8 mouse cellular contexts compared by ENCODE assay signal in the genomic region with DNA sequence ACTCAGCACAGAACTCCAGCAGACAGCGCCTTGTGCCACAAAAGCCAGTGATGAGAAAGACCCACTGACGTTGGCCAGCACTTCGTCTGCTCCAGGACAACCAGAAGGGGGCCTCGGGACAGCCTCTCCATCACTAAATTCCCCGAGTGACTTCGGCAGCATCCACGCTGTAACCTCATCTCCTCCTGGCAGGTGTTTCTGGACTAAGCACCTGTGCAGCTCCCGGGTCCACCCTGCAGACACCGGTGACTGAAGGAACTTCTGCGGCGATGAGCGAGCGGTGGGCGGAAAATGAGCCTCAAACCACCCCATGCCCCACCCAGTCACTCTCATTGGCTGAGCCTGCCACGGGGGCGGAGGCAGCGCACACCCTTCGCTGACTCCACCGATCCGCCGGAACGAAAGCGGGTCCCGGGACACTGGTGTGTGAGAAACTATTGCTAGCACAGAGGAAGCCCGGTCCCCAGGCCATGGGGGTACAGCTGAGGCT. TPM values are rescaled to one million over a fixed set of nuclear protein-coding genes. Genes with fewer than 3 reads are reported as not detected.
DNase-seq lines count a peak whose midpoint lies in the region; ATAC-seq and TF ChIP-seq lines count a peak whose summit lies in the region.

A gene (plus strand): TSS at position 378 of the 490 bp plus-strand sequence.

- POLR2A ChIA-PET in Patski (lab: Charles Lee): interaction anchor here (1.0 kb wide), 1 partner anchor 41 kb away, joined by 3 read pairs; no protein-coding TSS in a partner anchor

- H3K9ac ChIP-seq in embryonic facial prominence, embryonic 13.5 days: peak within 1 kb of the TSS; percentile 59
- peak within 1 kb of the TSS; percentile 64 for H3K9ac ChIP-seq in heart, embryonic 16.5 days (ENCODE audit: low read length)

- under 1% methylated on average over 25 of the region's 25 CpGs for WGBS in embryonic facial prominence, embryonic 13.5 days
- under 1% methylated on average over 25 of the region's 25 CpGs for WGBS in heart, embryonic 16.5 days

- no peaks in the 10 kb centered on the region for H3K36me3 ChIP-seq in embryonic facial prominence, embryonic 13.5 days
- no peaks in the 10 kb centered on the region for H3K36me3 ChIP-seq in heart, embryonic 16.5 days (ENCODE audit: control insufficient read depth, insufficient read depth)

- H3K4me1 ChIP-seq in embryonic facial prominence, embryonic 13.5 days: peaks cover 7% of the 10 kb centered on the region
- peaks cover 4% of the 10 kb centered on the region; the same call in 1 of the 2 replicates for H3K4me1 ChIP-seq in heart, embryonic 16.5 days (ENCODE audit: control insufficient read depth, insufficient read depth, low read length)

- no peak for TF ChIP-seq CTCF in Patski (IDR thresholded peaks at IDR 0.05)

- ATAC-seq in Patski: peak; percentile 90
- peak; percentile 90 for ATAC-seq in embryonic facial prominence, embryonic 13.5 days (ENCODE audit: insufficient number of reproducible peaks, insufficient read depth, low FRiP score, low TSS enrichment, low read depth)
- peak; percentile 93 for ATAC-seq in heart, embryonic 16.5 days (replicated peaks; ENCODE audit: extremely low read depth, insufficient read depth, low FRiP score)
- peak; percentile 95 for ATAC-seq in megakaryocyte progenitor cell, adult 5-6 weeks (replicated peaks; ENCODE audit: poor library complexity)

- H3K4me2 ChIP-seq in embryonic facial prominence, embryonic 13.5 days: peak within 1 kb of the TSS; percentile 88
- H3K4me2 ChIP-seq in heart, embryonic 16.5 days (ENCODE audit: low read depth, low read length): peak within 1 kb of the TSS; percentile 97

- DNase-seq in 416B (ENCODE audit: low read depth): peak; percentile 70
- DNase-seq in Patski (ENCODE audit: low read depth, low spot score): no peak
- DNase-seq in kidney, postnatal 36 days: peak; percentile 41 to 68
- peak; percentile 35 to 48 for DNase-seq in right cerebral cortex, postnatal 10 days (ENCODE audit: low spot score in 2 of 2)
- peak; percentile 57 for DNase-seq in urinary bladder, postnatal 25 days (ENCODE audit: low spot score)

- no peak within 1 kb of the TSS for H3K27ac ChIP-seq in embryonic facial prominence, embryonic 13.5 days
- no peak within 1 kb of the TSS for H3K27ac ChIP-seq in heart, embryonic 16.5 days (ENCODE audit: low read length)

- peaks cover 1% of the 10 kb centered on the region; the same call in 1 of the 2 replicates for H3K9me3 ChIP-seq in embryonic facial prominence, embryonic 13.5 days
- H3K9me3 ChIP-seq in heart, embryonic 16.5 days (replicated peaks; ENCODE audit: control insufficient read depth, low read length): no peaks in the 10 kb centered on the region

- in situ Hi-C loops in Patski (cut with MboI; ENCODE audit: low pct_unique_long_range_greater_than_20kb): loop anchor here (5.0 kb wide), 3 partner anchors 60 to 210 kb away; a partner anchor contains a TSS

- H3K27me3 ChIP-seq in Patski: no peaks in the 10 kb centered on the region
- peaks cover 38% of the 10 kb centered on the region for H3K27me3 ChIP-seq in embryonic facial prominence, embryonic 13.5 days
- peaks cover 11% of the 10 kb centered on the region for H3K27me3 ChIP-seq in heart, embryonic 16.5 days (ENCODE audit: control insufficient read depth, insufficient read depth, low read length)

- H3K4me3 ChIP-seq in embryonic facial prominence, embryonic 13.5 days: peak within 1 kb of the TSS; percentile 52
- H3K4me3 ChIP-seq in heart, embryonic 16.5 days (ENCODE audit: low read length): peak within 1 kb of the TSS; percentile 67

- CTCF ChIA-PET in Patski (lab: Charles Lee): interaction anchor here (1.4 to 1.7 kb wide), 2 partner anchors 14 to 18 kb away, joined by 4 to 5 read pairs; no protein-coding TSS in a partner anchor

RNA-seq across cellular contexts. Expression of the gene that starts here (rescaled TPM):
- 8.6 TPM for polyA plus RNA-seq in Patski (2021)
- 1.9 and 3.5 TPM in 2 replicates for polyA plus RNA-seq in embryonic facial prominence, embryonic 13.5 days (2015; fragmentation: Nextera tagmentation; extraction: Ambion mirVana)
- 0.31 and 0.43 TPM in 2 replicates for polyA plus RNA-seq in heart, embryonic 16.5 days (2015; fragmentation: Nextera tagmentation; extraction: Ambion mirVana)
- total RNA-seq in megakaryocyte progenitor cell, adult 5-6 weeks (2015): not detected in 2 replicates
- 1.3 TPM in 1 of 2 replicates, not detected in the other for total RNA-seq in megakaryocyte progenitor cell, adult 5-6 weeks (2017)

Comparison
In these comparisons a context has a peak if more than half of its experiments do, and no peak if none do; other contexts are left out.
1. Peak in ATAC-seq, H3K4me3 ChIP-seq, H3K9ac ChIP-seq and H3K4me2 ChIP-seq in heart, embryonic 16.5 days; RNA of the gene not detected or under 1 TPM.